Mouse (Mus musculus) lung, postnatal 0 days (tissue): Measurements from ENCODE around the gene Rgl3.
A peak's percentile ranks its signal among the peaks of the same experiment; 100 is the strongest.

Experiments used
- CTCF ChIP-seq: IDR thresholded peaks from 2 replicates; pipeline ENCODE4 v1.5.1; 2016; ENCODE audit warnings: antibody characterized with exemption, mild to moderate bottlenecking
- EP300 ChIP-seq: IDR thresholded peaks from 2 replicates; pipeline ENCODE4 v1.6.1; 2016; ENCODE audit warnings: antibody characterized with exemption, mild to moderate bottlenecking, control low read depth

- TF ChIP-seq CTCF (peak; percentile 4; the same call in 1 of the 2 replicates), EP300 (no peak)
These were observed 27.2 kb downstream of the Rgl3 start for GRCm38 (mm10) chr9:21962010-21962409.
